Mouse (Mus musculus) bone marrow macrophage, adult 2 months (primary cell): Measurements from ENCODE around the gene Gpr152. TPM values are rescaled to one million over a fixed set of nuclear protein-coding genes. Genes with fewer than 3 reads are reported as not detected.
"Not testable (repeated sequence)": the region's sequence is repeated elsewhere in the genome, so short reads cannot be mapped to it uniquely, and the experiment has no call there.

ENCODE experiments used
- H3K27ac ChIP-seq: 2 replicates; pipeline ENCODE4 v1.5.1; 2012; ENCODE audit warnings: low read depth, low read length; ENCODE audit not compliant: insufficient read depth
- H3K4me1 ChIP-seq: 2 replicates; pipeline ENCODE4 v1.6.1; 2012; ENCODE audit warnings: low read length; ENCODE audit not compliant: control insufficient read depth, insufficient read depth
- H3K4me3 ChIP-seq: 2 replicates; pipeline ENCODE4 v1.5.1; 2012; ENCODE audit warnings: mild to moderate bottlenecking, low read length, moderate library complexity; ENCODE audit not compliant: insufficient read depth
- CTCF ChIP-seq: IDR thresholded peaks from 2 replicates; pipeline ENCODE4 v1.5.1; 2012; ENCODE audit warnings: low read depth, mild to moderate bottlenecking, low read length, moderate library complexity
- POLR2A ChIP-seq: IDR thresholded peaks from 2 replicates; pipeline ENCODE4 v1.6.1; 2012; ENCODE audit warnings: mild to moderate bottlenecking, low read depth, low read length, borderline replicate concordance
- polyA plus RNA-seq: library from polyadenylated mRNA; stranded (reverse); fragments of >200 nt; gene quantifications from 2 replicates; pipeline ENCODE4 v1.2.4, GENCODE M21; 2012; ENCODE audit not compliant: missing spikeins, insufficient read depth, insufficient read length

The Gpr152 gene
- polyA plus RNA-seq, 1 experiment, result not detected

- peak within 1 kb of the TSS; percentile 34; the same call in 1 of the 2 replicates for H3K27ac ChIP-seq
- peak within 1 kb of the TSS; percentile 75 for H3K4me3 ChIP-seq
- TF ChIP-seq CTCF (no peak), POLR2A (peak; percentile 87; the same call in 1 of the 2 replicates)
- peaks cover 31% of the 10 kb centered on the region for H3K4me1 ChIP-seq
Observed at GRCm38 (mm10) chr19:4125741-4126696, 13.6 kb upstream of the Gpr152 start, which contains the start of gene Aip. Gene Aip (minus strand): TSS chr19:4125858.

DNA sequence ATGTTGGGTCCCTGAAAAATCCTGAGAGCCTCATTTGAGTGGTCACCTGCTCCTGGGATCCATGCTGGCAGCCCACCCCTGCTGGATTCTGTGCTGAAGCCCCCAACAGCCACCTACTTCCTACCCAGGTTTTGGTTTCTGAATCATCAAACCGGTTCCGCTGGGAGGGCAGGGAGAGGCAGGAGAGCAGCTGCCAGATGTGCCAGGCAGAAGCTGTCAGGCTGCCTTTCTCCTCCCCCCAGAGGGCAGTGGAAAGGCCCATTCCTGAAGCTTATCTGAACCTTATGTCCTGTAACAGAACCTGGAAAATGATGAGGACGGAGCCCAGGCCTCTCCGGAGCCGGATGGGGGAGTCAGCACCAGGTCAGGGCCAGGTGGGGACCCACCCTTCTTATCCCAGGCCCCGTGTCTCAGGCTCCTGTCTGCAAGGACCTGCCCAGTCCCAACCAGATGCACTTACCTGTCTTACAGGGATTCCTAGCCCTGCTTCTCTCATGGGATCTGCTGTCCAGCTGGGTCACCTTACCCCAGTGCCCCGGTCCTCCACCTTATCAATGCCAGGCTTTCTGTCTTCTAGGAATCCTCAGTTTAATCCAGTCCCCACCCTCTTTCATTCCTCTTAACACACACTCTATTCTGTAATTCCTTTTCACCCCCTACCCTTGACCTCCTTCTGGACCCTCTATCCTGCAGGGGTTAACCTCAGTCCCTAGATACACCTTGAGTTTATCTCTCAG lies 12.7 kb upstream of the Gpr152 start:
- Histone ChIP-seq H3K4me1 (peaks cover 28% of the 10 kb centered on the region), H3K27ac (no peak overlapping the region), H3K4me3 (peak overlapping the region; percentile 75)
- TF ChIP-seq POLR2A, result no peak

- peaks cover 19% of the 10 kb centered on the region for H3K4me1 ChIP-seq
- no peak overlapping the region for H3K27ac ChIP-seq
- H3K4me3 ChIP-seq, result no peak overlapping the region
- TF ChIP-seq CTCF, result no peak
- TF ChIP-seq POLR2A, result no peak
Observed at GRCm38 (mm10) chr19:4129462-4129861, 10.1 kb upstream of the Gpr152 start.

- no peak overlapping the region for H3K27ac ChIP-seq
- TF ChIP-seq POLR2A, result no peak
- no peak for TF ChIP-seq CTCF
- H3K4me3 ChIP-seq, result no peak overlapping the region
- peaks cover 18% of the 10 kb centered on the region for H3K4me1 ChIP-seq
Observed at GRCm38 (mm10) chr19:4130106-4130505, 9.5 kb upstream of the Gpr152 start.

DNA sequence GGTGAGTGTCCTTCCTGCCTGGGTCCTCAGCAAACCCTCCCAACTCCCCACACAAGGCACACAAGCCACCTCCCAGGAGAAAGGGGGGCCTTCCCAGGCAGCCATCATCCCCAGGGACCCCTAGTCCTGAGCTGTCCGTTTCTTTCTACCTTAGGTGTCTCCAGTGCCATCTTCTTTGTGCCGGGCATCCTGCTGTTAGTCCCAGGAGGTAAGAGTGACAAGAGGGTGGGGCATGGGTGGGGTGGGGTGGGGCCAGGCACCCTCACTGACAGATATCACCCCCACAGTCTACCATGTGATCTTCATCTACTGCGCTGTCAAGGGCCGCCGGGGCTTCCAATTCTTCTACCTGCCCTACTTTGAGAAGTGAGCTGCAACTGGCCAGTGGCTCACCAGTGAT lies 8.5 kb upstream of the Gpr152 start:
- Histone ChIP-seq H3K4me1 (peaks cover 21% of the 10 kb centered on the region), H3K4me3 (no peak overlapping the region), H3K27ac (no peak overlapping the region)
- no peak for TF ChIP-seq CTCF
- no peak for TF ChIP-seq POLR2A

- Histone ChIP-seq H3K4me1 (peaks cover 18% of the 10 kb centered on the region), H3K4me3 (no peak overlapping the region), H3K27ac (no peak overlapping the region)
- TF ChIP-seq CTCF, result no peak
- no peak for TF ChIP-seq POLR2A
Observed at GRCm38 (mm10) chr19:4131768-4132167, 7.8 kb upstream of the Gpr152 start.

- Histone ChIP-seq H3K27ac (no peak overlapping the region), H3K4me1 (peaks cover 25% of the 10 kb centered on the region), H3K4me3 (no peak overlapping the region)
- TF ChIP-seq CTCF (no peak), POLR2A (no peak)
Observed at GRCm38 (mm10) chr19:4134354-4134753, 5.2 kb upstream of the Gpr152 start.

DNA sequence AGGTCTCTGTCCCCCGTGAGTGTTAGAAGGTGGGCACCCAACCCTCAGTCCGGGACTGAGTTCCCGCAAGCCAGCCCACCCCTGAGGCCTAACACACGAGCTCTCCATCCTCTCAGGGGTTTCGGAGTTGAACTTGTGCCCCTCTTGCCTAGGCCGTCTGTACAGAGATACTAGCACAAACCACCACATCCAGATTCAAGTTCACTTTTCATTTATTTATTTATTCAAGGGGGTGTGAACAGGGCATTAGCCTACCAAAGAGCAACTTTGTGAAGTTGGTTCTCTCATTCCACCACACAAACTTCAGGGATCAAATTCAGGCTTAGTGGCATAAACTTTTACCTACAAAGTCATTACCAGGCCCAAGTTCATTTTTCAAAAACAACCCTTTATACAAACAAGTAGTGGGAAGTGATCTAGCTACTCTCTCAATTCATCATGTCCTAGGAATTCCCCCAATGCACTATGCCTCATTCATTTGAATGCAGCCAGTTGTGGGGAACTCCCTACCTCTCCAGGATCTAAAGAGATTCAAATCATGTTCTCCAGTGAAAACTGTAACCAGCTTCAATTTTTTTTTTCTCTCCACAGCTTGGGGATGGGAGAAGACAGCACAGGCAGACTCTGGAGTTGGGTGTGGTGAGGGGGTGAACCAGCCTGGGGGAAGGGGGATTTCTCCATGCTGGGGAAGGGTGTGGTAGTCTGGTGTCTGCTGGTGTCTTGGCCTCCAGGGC lies 4.2 kb upstream of the Gpr152 start:
- Histone ChIP-seq H3K27ac (peak overlapping the region; percentile 11; the same call in 1 of the 2 replicates), H3K4me1 (peaks cover 25% of the 10 kb centered on the region)
- H3K4me3 ChIP-seq, result not testable (repeated sequence)

DNA sequence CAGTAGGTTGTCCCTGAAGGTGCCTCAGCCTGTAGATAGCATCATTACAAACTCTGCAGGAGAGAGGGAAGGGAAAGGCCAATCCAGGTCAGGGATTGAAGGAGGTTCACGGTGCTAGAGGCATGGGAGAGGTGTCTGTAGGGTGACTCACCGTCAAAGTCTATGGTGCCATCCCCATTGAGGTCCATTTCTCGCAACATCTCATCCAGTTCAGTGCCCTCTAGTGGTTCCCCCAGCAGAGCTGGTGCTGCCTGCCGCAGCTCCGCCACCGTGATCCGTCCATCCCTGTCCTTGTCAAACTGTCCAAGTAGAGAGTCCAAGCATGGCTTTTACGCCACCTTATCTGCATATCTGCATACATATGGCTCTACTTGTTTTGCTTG lies 3.6 kb upstream of the Gpr152 start:
- not testable (repeated sequence) for H3K4me3 ChIP-seq, H3K27ac ChIP-seq
- TF ChIP-seq CTCF, result peak; percentile 24; the same call in 1 of the 2 replicates
- H3K4me1 ChIP-seq, result peaks cover 25% of the 10 kb centered on the region

- Histone ChIP-seq H3K4me1 (peaks cover 25% of the 10 kb centered on the region), H3K27ac (no peak overlapping the region), H3K4me3 (no peak overlapping the region)
- TF ChIP-seq CTCF (no peak), POLR2A (no peak)
Observed at GRCm38 (mm10) chr19:4136463-4136862, 3.1 kb upstream of the Gpr152 start.
